Mouse (Mus musculus) bone marrow, adult 2 months (tissue): ENCODE results near the gene 0610037L13Rik. TPM values are rescaled to one million over a fixed set of nuclear protein-coding genes. Genes with fewer than 3 reads are reported as not detected.

Source experiments
- H3K27ac ChIP-seq: fragments of 200-500 bp; 2 replicates; pipeline ENCODE4 v1.5.1; 2012; ENCODE audit warnings: low read depth, mild to moderate bottlenecking, control low read depth, inconsistent platforms, low read length; ENCODE audit not compliant: control insufficient read depth, poor library complexity, insufficient read depth
- H3K4me1 ChIP-seq: fragments of 200-500 bp; 2 replicates; pipeline ENCODE4 v1.6.1; 2011; ENCODE audit warnings: low read length; ENCODE audit not compliant: control insufficient read depth, insufficient read depth
- H3K4me3 ChIP-seq: fragments of 200-500 bp; replicated peaks from 2 replicates; pipeline ENCODE3; 2011; ENCODE audit warnings: mild to moderate bottlenecking, low read depth, low read length, control low read depth; ENCODE audit not compliant: control insufficient read depth
- CTCF ChIP-seq: fragments of 200-500 bp; IDR thresholded peaks from 2 replicates; pipeline ENCODE4 v1.5.1; 2011; ENCODE audit warnings: low read length, control low read depth; ENCODE audit not compliant: control insufficient read depth, insufficient read depth
- POLR2A ChIP-seq: fragments of 200-500 bp; IDR thresholded peaks from 2 replicates; pipeline ENCODE4 v1.6.1; 2011; ENCODE audit warnings: low read depth, mild to moderate bottlenecking, control low read depth, low read length, borderline replicate concordance; ENCODE audit not compliant: control insufficient read depth
- WGBS: fragments of 180-500 bp; shearing (Covaris S2); methylation state at CpG from one replicate; pipeline ENCODE4 v1.1.7; 2018; 5-methylcytosine and 5-hydroxymethylcytosine counted together
- polyA plus RNA-seq: library from polyadenylated mRNA; stranded (reverse); fragments of >200 nt; gene quantifications from 2 replicates; pipeline ENCODE4 v1.2.4, GENCODE M21; 2011; ENCODE audit warnings: low replicate concordance; ENCODE audit not compliant: missing spikeins, insufficient read depth, insufficient read length

Gene 0610037L13Rik
- polyA plus RNA-seq, 1 experiment: 77.3 TPM

GRCm38 (mm10) chr4:107899211-107899927 is 9.8 kb downstream of the 0610037L13Rik start:
- no peak overlapping the region for H3K27ac ChIP-seq
- H3K4me1 ChIP-seq: no peaks in the 10 kb centered on the region
- TF ChIP-seq CTCF (no peak), POLR2A (no peak)
- WGBS: 86% methylated on average over 5 of the region's 5 CpGs
- no peak overlapping the region for H3K4me3 ChIP-seq

DNA sequence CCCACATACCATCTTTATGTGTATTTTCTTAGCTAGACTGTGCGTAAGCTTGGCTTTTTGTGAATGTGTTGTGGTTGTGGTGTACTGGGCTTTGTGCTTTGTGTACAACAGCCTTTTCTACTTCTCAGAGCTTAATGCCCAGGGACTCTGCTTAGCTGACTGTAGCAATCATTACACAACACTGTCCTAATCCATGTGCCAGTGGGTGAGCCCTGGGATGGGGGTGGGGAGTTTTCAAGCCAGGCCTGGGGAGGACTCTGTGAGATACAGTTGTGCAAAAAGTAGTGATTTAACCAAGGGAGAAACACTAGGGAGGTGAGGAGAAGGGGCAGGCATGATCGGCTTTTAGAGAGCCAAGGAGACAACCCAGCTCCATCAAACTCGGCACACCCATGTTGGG is 10.6 kb downstream of the 0610037L13Rik start:
- H3K4me3 ChIP-seq: no peak overlapping the region
- TF ChIP-seq POLR2A: no peak
- TF ChIP-seq CTCF: no peak
- no peak overlapping the region for H3K27ac ChIP-seq
- no peaks in the 10 kb centered on the region for H3K4me1 ChIP-seq
- WGBS: 75% methylated on average over 3 of the region's 3 CpGs

DNA sequence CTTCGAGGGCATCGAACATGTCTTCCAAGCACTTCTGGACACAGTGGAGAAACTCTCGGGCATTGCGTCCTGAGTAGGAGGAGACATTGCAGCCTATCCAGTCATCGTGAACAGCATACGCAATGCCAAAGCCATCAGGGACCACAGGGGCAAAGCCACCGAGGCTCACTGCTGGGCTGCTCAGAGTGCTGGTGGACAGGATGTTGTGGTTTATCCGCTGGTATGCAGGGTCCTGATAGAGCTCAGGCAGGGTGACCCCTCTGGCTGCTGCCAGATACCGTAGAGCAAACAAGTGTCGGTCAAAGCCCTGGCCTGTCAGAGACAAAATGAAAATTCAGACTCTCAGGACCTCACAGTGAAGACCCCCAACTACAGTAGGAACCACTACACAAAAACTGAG is 14.6 kb downstream of the 0610037L13Rik start:
- Histone ChIP-seq H3K27ac (no peak overlapping the region), H3K4me3 (no peak overlapping the region), H3K4me1 (no peaks in the 10 kb centered on the region)
- no peak for TF ChIP-seq POLR2A
- TF ChIP-seq CTCF: no peak
- WGBS: 61% methylated on average over 10 of the region's 10 CpGs

DNA sequence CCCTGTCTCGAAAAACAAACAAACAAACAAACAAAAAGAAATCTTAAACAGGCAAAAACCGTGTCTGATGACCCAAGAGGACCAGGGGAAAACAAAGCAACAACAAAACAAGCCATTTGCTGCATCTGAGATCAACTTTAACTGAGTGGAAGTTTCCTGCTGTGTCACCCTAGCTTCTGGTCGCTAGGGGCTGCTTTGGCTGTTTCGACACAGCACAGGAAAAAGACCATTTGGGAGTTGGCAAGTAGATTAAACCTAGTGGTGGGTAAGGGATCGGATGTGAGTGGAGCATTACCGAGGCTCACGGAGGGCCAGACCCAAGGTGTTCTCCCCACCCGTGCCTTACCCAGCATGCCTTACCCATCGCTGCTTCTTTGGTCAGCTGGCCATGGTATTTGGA is 16.9 kb downstream of the 0610037L13Rik start:
- H3K4me1 ChIP-seq: no peaks in the 10 kb centered on the region
- no peak overlapping the region for H3K27ac ChIP-seq
- no peak overlapping the region for H3K4me3 ChIP-seq
- WGBS: 79% methylated on average over 9 of the region's 9 CpGs
- TF ChIP-seq POLR2A (no peak), CTCF (no peak)

DNA sequence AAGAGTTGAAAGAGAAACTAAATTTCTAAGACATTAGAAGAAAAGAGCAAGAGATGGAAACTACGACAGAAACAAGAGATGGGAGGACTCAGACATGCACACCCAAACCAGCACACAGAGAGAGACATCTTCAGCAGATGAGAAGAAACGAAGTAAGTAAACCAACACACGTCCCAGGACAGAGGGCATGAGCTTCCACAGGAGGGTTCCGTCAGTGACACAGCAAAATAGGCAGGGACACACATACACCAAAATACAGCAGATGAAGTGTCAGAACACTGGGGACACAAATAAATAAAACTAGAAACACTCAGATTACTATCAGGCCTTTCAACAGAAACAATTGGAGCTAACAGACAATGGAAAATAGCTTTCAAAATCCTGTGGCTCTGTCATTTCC is 20.4 kb downstream of the 0610037L13Rik start:
- TF ChIP-seq POLR2A (no peak), CTCF (no peak)
- no peak overlapping the region for H3K4me3 ChIP-seq
- 90% methylated on average over 4 of the region's 4 CpGs for WGBS

GRCm38 (mm10) chr4:107920336-107920735 is 30.7 kb downstream of the 0610037L13Rik start:
- H3K4me3 ChIP-seq: no peak overlapping the region
- H3K4me1 ChIP-seq: peaks cover 1% of the 10 kb centered on the region
- no peak overlapping the region for H3K27ac ChIP-seq
- no peak for TF ChIP-seq POLR2A
- no peak for TF ChIP-seq CTCF
- WGBS: 67% methylated on average over 2 of the region's 2 CpGs

More for the DNA sequence above, 20.4 kb downstream of the 0610037L13Rik start:
- Histone ChIP-seq H3K4me1 (no peaks in the 10 kb centered on the region; the same call in 1 of the 2 replicates), H3K27ac (no peak overlapping the region)

- no peak overlapping the region for H3K4me3 ChIP-seq
- peaks cover 1% of the 10 kb centered on the region for H3K4me1 ChIP-seq
- WGBS: 55% methylated on average over 8 of the region's 8 CpGs
- H3K27ac ChIP-seq: no peak overlapping the region
- no peak for TF ChIP-seq POLR2A
- TF ChIP-seq CTCF: no peak
These were observed 31.6 kb downstream of the 0610037L13Rik start for GRCm38 (mm10) chr4:107921152-107921695.

- Histone ChIP-seq H3K4me1 (peaks cover 1% of the 10 kb centered on the region), H3K27ac (no peak overlapping the region), H3K4me3 (no peak overlapping the region)
- TF ChIP-seq CTCF: no peak
- no peak for TF ChIP-seq POLR2A
- WGBS: 44% methylated on average over 4 of the region's 4 CpGs
These were observed 32.3 kb downstream of the 0610037L13Rik start for GRCm38 (mm10) chr4:107921952-107922351.

DNA sequence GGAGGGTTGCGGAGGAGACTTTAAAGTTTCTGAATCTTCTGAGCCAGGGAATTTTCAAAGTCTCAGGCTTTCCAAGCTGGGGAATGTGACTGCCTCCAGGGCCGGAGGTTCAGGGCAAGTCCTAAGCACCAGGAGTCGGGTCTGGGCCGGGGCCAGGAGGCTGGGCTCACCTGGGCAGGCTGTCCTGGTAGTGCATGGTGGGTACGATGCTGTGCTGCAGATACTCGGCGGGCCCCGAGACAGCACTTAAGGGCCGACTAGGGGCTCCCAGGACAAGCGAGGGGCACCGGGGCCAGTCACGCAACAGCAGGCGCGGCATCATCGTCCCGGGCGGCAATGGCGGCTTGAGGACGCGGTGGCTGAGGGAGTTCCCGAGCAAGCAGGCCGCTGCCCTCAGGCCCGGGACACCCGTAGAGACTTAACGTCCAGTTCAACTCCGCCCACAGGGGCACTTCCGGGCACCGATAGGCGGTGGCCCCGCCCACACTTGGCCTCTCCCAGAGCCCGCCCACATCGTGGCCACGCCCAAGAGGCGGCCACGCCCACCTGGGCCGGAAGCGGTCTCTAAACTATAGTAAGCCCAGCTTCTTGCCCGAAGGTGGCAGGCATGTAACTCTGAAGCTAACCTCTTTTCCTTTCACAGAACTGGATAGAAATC is 33.7 kb downstream of the 0610037L13Rik start, which contains the start of gene Cpt2:
Cpt2 (minus strand) TSS at position 466 of the 658 bp plus-strand sequence.
- H3K4me3 ChIP-seq: peak within 1 kb of the TSS; percentile 80
- peaks cover 1% of the 10 kb centered on the region for H3K4me1 ChIP-seq
- H3K27ac ChIP-seq: peak within 1 kb of the TSS; percentile 91
- TF ChIP-seq POLR2A (peak; percentile 96), CTCF (no peak)
- under 1% methylated on average over 38 of the region's 38 CpGs for WGBS
